Mouse (Mus musculus) frontal cortex, postnatal 10 days (tissue): Measurements from ENCODE around the gene Gm28035.
A peak's percentile ranks its signal among the peaks of the same experiment; 100 is the strongest.

Source experiments
- DNase-seq, 2 experiments: peaks; one replicate each; pipeline ENCODE4 v3.0.0; 2022; ENCODE audit warnings: low spot score in 2 of 2, mixed read lengths in 1 of 2

Gm28035 gene

DNA sequence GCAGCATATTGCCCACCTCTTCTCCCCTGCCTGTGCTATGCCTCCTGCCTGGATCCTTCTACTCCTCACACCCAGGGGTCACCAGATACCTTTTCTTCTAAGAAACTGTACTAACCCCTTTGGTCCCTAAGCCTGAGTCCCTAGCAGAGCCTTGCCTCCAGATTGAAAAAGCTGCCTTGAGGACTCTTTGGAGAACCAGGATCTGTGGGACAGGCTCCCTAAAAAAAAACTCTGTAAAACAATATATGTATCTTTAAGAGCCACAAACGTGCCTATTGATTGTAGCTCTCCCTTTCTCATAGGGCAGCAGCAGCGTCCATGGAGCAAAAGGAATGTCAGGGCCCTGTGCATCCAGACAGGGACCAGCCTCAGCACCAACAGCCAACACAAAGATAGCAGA lies at the start of gene Gm28035:
TSS of gene Gm28035 (plus strand) at position 301 of the 400 bp plus-strand sequence.
- DNase-seq = no peak

DNA sequence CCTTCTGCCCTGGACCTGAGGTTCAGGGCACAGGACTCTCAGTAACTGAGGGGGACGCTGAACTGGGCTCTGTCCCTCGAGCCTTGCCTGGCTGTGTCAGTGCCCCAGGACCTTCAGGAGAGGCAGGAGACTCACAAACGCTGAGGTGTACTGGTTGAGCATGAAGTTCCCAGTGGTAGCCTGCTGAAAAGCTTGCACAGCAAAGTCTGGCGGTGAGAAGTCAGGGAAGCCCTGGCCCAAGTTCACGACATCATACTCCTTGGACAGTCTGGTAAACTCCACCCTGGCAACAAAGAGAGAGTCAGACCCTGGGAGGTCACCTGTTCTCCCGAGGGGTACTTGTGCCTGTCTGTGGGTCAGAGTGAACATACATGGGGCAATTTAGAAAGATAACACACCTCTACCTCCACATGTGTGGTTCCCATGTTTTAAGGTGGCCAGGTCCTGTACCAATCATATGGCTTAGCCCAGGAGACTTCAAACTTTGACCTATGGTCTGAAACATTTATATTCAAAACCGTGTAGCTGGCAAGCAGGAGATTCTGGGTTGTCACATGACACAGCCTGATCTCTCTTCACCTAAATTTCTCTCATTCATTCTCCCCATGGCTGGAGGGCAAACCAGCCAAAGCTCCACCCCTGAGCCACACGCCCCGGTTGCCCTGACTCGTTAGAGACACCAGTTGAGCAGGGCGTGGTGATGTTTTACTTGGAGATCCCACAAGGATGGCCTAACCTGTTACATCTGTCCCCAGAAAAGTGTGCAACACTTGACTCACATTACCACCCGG lies 48.4 kb upstream of the Gm28035 start:
- no peak for DNase-seq

DNA sequence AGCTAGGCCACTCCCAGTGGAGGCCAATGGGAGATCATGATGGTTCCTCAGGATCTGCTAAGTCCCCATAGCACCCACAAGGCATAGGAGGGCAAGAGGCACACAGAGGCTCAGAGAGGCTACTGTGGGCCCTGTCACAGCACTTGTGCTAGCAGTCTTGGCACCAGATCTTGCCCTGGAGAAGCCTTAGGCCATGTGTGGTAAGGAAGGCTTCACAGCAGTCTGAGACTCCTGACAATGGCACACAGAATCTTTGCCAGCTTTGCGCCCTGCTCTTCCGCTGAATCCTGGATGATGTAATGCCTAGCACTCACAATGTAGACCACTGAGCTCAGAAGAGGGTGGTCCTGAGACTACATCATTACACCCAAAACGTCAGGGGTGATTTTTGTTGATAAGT lies 45.7 kb upstream of the Gm28035 start:
- no peak for DNase-seq

DNA sequence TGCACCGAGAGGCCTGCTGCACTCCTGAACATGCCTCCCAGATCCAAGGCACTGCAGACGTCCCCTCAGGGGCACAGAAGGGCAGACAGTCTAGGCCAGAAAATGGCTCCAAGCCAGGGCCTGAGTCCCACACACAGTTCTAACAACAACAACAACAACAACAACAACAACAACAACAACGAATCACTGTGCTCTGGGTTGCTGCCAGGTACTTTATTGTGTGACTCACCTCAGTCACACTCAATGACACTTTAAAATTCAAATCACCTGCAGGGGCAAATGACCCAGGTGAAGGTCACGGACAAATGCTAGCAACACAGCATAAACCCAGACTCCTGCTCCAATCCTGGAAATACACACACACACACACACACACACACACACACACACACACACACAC lies 42.3 kb upstream of the Gm28035 start:
- DNase-seq = no peak

DNA sequence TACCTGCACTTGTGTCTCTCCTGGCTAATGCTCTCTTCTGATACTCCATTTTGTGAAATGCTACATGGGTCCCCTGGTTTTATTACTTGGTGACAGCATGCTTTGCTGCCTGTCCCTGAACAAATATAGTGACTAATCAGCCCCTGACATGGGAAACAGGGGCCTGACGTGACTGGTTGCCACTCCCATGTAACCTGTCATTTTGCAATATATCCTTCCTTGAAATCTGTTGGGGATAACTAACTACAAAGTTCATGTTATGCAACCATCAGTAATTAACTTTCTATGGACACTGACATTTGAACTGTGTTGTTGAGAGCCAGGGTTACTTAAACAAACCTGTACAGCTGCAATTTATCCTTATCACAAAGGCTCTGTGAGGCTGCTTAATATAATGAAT lies 40.4 kb upstream of the Gm28035 start:
- DNase-seq = no peak

DNA sequence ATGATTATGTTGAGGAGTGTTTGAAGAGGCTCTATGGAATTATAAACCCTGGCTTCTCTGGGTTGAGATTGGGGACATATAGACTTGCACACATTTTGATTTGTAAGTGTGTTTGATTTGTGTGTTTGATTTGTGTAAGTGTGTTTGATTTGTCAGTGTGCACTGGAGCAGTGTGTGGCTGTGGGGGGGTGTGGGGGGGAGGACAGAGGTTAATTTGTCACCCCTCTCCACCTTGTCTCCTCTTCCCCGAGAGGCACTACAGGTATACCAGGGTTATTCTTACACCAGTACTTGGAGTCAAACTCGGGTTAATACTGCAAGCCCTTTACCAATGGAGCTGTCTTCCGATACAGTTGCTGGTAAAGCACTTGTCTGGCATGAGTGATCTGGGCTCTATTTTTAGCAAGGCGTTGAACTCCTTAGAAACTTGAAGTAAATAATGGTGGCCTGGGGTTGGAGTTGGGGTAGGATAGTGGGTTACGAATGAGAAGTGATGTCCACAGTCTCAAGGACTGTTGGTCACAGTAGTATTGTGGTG lies 39.9 kb upstream of the Gm28035 start:
- DNase-seq = no peak

DNA sequence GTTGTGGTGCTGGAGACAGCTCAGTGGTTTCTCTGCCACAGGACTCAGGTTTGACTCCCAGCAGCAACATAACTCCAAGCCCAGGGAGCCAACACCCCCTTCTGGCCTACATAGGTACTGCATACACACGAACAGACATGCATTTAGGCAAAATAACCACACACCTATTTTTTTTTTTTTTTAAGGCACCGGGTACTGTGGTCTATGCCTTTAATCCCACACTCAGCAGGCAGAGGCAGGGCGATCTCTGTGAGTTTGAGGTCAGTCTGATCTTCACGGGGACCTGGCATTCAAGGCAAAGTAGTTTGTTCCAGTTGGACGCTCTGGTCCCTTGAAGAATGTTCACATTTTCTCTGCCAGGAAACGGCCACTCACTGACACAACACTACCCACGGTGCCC lies 36.9 kb upstream of the Gm28035 start:
- DNase-seq = no peak

DNA sequence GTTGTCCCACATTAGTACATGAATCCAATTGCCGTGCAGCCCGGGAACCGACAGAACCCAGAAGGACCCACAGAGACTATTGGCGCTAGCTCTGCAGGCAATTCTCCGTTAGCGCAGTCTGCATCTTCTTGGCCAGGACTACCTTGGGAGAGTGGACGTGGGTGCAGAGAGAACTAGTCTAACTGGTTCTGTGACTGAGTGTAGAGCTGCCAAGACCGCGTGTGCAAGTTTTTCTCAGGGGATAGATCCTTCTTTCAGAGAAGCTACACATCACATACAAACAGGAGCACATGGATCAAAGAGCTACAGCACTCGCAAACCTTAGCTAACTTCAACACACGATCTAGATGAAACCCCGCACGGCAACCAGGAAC lies 35.1 kb upstream of the Gm28035 start:
- DNase-seq = no peak

DNA sequence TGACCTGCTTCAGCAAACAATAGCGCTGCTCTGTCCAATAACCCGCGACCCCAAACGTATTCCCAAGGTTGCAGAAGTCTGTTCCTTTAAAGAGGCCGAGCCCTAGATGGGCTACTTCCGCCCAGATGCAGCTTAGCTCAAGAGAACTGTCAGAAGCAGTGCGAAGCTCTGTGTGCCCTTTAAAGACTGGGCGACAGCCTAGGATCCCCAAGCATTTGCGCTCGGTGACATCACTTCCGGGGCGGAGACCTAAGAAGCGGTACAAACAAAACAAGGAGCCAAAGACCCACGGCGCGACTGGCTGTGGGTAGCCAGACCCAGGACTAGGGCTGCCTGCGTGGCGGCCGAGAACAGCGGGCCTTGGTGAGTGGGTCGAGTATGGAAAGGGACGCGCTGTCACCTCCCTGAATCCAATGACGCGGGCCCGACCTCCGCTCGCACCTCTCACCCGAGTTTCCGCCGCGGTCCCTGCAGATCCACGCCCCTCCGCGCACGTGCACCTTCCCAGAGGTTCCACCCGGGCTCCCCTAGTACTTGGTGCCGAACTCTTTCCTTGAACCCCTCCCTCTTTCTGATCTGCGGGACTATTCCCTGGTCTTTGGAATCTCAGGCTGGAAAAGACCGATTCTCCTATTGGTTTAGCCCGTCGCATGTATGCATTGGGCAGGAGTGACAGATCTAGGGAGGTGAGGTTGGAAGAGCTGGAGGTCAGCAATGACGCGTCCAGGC lies 34.6 kb upstream of the Gm28035 start, which contains the start of gene Kyat1:
TSS of gene Kyat1 (minus strand) at position 219 of the 729 bp plus-strand sequence.
- peak; percentile 86 to 91 for DNase-seq

DNA sequence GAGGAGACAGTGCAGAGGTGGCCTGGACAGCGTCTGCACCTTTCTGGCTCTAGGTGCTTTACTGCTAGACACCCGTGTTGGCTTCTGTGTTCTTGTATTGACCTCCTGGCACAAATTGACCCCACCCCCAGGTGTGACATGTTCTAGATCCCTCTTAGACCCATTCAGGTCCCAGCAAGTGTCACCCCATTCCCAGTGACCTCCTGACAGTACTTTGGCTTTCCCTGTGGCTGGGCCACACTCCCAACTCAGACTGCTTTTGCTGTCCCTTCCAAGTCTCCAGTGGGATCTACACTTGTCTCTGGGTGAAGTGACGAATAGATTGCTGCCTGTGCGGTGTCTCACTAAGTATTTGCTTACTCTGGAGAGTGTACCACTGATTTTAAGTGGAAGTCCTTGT lies 33.0 kb upstream of the Gm28035 start:
- no peak for DNase-seq

DNA sequence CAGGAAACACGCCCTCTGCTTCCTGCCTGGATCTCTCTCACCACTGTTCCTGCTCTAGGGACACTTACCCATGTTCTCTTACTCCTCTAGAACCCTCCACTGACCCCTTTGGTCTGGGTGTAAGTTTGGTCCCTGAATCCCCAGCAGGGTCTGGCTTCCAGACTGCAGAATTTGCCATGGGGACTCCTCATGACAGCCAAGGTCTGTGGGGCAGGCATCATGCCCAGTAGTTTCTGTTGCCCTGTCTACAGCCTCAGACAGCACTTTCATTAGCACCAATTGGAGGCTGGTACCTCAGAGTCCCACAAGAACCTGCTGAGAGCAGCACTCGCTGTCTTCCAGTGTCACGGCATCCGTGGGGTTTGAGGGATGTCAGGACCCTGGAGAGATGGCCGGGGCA lies 32.5 kb upstream of the Gm28035 start:
- no peak for DNase-seq

DNA sequence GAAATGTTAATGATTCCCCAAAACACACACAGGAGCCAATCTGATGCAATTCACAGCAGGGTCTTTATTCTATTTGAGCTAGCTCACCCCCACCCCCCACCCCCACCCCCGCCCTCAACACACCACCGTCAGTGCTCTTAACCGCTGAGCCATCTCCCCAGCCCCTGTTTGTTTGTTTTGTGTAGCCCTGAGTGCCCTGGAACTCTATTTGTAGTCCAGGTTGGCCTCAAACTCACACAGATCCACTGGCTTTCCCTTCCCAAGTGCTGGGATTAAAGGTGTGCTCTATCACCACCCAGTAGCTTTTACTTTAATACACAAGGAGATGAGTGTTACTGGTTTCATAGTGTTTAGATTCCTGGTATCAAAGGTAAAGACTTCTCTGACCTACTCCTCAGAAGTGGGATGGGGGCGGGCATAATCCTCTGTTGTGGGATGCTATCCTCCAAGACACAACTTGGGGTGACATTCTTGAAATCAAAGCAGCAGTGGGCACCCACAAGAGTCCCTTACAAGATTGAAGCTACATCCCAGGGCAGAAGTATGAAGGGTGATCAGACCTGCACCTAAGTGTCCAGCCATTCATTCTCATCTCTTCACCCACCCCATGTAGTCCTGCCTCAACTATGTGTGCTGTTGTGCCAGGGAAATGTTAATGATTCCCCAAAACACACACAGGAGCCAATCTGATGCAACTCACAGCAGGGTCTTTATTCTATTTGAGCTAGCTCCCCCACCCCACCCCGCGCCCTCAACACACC lies 28.8 kb upstream of the Gm28035 start:
- DNase-seq = no peak

DNA sequence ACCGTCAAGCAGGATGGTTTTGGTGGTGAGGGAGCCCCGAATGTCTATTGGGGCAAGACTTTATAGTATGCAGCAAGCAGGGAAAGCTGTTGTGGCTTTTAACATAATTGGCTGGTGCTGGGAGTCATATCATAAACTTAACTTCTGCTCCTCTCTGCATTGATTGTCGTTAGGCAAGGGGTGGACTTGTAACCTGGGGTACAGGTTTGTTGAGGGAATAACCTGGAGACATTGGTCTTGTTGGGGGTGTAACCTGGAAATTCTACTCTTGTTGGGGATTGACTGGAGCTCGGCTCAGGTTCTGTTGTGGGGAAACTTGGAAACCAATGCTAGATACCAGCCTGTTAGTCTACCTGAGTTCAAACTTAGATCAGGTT lies 28.2 kb upstream of the Gm28035 start:
- no peak for DNase-seq

DNA sequence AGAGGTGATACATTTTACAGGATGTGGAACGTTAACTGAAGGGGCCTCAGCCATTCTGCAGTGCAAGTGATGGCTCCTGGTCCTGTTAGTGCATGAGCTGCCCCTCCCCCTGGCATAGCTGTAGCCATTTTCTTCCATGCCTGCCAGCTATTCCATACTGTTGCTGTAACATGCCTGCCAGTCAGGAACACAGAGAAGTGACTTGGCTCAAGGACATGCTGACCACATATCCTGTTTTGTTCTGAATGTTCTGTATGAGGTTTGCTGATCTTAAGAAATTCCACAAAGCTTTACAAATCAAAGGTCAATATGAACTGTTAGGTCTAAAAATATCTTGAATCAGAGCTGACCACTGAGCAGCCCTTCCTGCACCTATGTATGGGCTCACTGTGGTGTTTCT lies 27.4 kb upstream of the Gm28035 start:
- no peak for DNase-seq

DNA sequence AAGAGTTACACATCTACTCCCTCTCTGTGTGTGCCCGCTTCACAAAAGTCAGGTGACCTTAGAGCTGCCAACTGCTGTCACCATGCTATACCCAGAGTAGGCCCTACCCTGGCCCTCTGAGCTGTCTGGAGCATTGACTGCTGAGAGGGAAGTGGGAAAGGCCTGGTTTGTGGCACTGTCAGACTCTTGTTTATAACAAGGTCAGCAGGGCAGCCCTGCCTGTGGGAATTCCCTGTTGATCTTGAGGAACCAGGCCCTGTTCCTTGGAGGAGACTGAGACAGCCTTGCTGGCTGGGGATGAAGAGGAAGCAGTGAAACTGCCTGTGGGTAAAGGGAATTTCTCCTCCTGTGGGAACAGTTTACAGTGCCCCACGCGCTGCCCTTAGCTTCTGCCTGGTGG lies 25.6 kb upstream of the Gm28035 start:
- no peak for DNase-seq

DNA sequence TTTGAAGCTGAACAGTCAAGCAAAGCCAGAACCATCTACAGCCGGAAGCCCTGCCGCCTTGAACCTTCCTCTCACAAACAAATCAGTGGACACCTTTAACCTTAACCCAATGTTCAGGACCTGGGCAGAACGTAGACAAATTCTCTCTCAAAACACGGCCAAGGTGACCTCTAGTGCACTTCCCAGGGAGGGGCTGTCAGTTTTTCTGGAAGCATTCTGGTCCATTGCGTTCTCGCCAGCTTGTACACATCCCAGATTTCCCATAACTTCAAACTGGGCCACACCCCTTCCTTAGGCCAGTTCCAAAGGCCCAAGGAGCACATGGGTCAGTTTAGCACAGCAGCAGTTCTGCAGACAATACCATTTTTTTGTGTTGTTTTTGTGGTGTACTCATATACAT lies 24.9 kb upstream of the Gm28035 start:
- DNase-seq = no peak

DNA sequence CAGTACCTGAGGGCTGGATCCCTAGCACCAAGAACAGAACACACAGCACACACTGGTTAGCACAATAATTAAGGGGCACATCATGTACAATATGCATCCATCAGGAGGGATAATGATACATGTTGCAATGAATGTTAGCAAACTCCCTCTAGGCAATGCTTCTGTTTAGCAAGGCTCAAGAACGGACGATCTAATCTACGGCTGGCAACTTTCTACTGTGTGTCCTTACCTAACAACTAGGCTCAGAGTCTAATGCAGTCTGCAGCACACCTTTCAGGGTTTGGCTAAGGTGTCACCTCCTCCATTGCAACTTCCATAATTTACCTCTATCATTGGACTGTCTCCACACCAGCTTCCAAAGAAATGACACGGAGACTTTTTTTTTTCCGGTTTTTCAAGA lies 24.1 kb upstream of the Gm28035 start:
- DNase-seq = no peak

DNA sequence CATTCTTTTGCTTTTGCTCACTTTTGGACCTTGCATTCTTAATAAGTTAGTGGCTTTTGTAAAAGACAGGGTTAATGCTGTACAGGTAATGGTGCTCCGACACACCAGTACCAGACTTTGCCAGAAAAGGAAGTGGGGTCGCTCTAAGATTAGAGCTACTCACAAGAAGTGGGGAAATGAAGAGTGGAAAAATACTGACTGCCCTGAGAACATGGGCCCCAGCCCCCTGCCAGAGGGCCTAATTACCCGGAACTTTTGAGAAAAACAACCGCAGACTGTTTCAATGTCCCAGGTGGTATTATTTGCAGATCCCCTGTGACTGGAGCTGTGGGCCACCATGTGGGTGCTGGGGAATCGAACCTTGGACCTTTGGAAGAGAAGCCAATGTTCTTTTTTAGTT lies 4.8 kb upstream of the Gm28035 start:
- no peak for DNase-seq

DNA sequence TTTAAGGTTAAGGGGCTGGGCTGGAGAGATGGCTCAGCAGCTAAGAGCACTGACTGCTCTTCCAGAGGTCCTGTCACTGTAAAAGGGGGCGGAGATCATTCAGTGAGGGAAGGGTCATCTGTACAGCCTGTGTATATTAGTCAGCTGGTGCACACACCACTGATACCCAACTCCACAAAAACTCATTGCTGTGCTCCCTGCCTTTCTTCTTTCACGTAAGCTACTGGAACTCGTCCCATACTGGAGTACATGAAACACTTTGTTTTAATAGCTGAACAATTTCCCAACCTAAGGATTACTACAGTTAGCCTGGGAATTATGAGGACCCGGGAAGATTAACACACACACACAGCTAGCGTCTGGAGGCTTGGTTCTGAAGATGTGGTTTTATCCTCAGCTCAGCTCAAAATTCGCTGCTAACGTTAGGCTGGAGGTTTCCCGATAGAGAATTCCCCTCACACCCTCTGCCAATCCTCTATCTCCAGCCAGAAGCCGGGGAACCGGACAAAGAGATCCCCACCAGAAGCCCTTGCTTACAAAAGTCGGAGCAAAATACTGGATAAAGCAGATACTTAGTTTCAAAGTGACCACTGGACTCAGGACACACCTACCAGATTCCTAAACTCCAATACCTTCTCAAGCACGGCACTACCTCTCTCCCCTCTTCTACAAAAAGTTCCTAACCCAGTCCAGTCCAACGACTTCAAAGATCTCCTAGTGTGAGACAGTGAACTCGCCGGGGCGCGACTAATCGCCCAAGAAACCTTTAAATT lies 3.8 kb upstream of the Gm28035 start:
- DNase-seq = no peak

DNA sequence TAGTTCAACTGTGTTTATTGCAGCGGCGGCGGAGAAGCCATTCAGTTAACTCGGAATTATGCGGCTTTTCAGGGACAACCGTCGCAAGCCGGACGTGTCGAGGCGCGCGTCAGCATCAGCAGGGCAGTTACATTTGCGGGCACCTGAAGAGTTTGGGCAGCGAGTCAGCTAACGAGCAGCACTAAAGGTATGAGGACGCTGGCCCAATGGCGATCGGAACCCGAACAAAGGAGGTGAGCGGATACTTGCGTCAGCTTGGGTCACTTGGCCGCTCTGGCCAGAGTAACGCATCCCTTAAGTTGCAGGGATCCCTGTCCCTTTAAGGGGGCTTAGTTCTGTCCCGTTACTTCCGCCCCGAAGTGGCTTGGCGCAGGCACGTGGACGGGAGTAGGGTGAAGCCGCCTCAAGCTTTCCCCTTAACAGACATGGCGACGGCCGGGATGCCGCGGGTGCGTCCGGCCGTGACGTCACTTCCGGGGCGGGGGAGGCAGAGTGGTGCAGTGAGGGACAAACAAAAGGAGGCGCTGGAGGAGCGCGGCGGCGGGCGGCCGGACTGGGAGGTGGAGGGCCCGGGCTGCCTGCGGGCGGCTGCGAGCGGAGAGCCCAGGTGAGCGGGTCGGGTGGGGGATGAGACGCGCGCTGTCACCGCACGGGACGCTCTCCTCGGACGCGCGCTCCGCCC lies 3.0 kb upstream of the Gm28035 start, which contains the start of gene Lrrc8a:
TSS of gene Lrrc8a (plus strand) at position 517 of the 682 bp plus-strand sequence.
- DNase-seq = peak; percentile 99 to 100

DNA sequence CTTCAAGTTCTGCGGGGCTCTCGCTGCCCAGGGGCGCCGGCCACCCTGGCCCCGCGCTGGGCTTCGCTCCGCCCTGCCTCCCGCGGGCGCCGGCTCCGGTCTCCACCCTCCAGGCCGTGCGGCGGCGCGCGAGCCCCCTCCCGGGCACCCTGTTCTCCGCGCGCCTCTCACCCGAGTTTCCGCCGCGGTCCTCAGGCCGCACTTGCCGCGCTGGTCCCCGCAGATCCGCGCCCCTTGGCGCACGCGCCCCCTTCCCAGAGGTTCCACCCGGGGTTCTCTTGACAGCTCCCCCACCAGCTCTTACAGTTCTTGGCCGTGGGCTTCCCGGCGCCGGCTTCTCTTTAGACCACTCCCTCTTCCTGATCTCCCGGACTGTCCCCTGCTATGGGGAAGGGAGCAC lies 2.5 kb upstream of the Gm28035 start:
- DNase-seq = peak; percentile 62 to 73
